Mouse (Mus musculus): ENCODE data around the gene Topors. TPM values are rescaled to one million over a fixed set of nuclear protein-coding genes. Genes with fewer than 3 reads are reported as not detected.

The Topors gene
- polyA plus RNA-seq, 1 experiment: 6.7 TPM

DNA sequence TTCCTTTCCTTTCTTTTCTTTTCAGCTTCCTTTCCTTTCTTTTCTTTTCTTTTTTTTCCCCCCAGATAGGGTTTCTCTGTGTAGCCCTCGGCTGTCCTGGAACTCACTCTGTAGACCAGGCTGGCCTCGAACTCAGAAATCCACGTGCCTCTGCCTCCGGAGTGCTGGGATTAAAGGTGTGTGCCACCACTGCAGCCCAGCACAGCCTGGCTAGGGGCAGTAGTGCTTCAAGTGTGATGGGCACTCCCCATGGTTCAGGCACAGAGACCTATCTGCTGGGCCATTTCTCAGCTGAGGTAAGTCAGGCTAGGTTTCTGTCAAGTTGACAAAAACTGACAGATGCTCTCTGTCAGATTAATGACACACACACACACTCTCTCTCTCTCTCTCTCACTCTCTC is 26.6 kb downstream of the Topors start:
- Histone ChIP-seq H3K27me3 (ENCODE audit: control insufficient read depth, insufficient read depth, insufficient read length) (no peaks in the 10 kb centered on the region), H3K79me2 (ENCODE audit: control insufficient read depth, insufficient read depth) (no peaks in the 10 kb centered on the region), H3K4me3 (no peak overlapping the region), H3K36me3 (ENCODE audit: control insufficient read depth, insufficient read depth) (no peaks in the 10 kb centered on the region), H3K4me2 (ENCODE audit: low read depth) (no peak overlapping the region), H3ac (ENCODE audit: control insufficient read depth, insufficient read length) (no peak overlapping the region)
- TF ChIP-seq MYOG (IDR thresholded peaks at IDR 0.05; ENCODE audit: control insufficient read depth in 1 of 3, insufficient read depth in 1 of 3, insufficient read length in 2 of 3, low read depth in 2 of 3) (no peak), TCF12 (IDR thresholded peaks at IDR 0.05; ENCODE audit: insufficient read depth, poor library complexity, severe bottlenecking) (no peak)

DNA sequence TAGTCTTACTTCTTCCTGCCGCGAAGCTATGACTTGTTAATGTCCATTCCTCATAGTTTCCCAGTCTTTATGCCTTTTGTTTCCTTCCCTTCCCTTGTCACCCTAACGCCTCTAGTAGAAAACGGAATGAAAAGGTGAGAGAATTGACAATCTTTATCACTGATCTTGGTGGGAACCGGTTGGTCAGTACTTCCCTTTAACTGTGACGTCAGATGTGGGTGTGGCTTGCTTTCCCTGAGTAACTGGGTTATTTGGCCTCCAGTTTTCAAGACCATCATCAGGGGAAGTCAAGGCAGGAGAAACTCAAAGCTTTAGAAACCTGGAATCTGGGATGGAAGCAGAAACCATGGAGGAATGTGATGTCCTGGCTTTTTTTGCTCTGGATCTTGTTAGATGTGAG is 27.7 kb downstream of the Topors start:
- Histone ChIP-seq H3K27me3 (ENCODE audit: control insufficient read depth, insufficient read depth, insufficient read length) (no peaks in the 10 kb centered on the region), H3K36me3 (ENCODE audit: control insufficient read depth, insufficient read depth) (no peaks in the 10 kb centered on the region), H3K4me2 (ENCODE audit: low read depth) (no peak overlapping the region), H3K79me2 (ENCODE audit: control insufficient read depth, insufficient read depth) (no peaks in the 10 kb centered on the region), H3K4me3 (no peak overlapping the region), H3ac (ENCODE audit: control insufficient read depth, insufficient read length) (no peak overlapping the region)
- TF ChIP-seq MYOG (IDR thresholded peaks at IDR 0.05; ENCODE audit: control insufficient read depth in 1 of 3, insufficient read depth in 1 of 3, insufficient read length in 2 of 3, low read depth in 2 of 3) (no peak), MAX (IDR thresholded peaks at IDR 0.05; ENCODE audit: low read depth) (no peak)

DNA sequence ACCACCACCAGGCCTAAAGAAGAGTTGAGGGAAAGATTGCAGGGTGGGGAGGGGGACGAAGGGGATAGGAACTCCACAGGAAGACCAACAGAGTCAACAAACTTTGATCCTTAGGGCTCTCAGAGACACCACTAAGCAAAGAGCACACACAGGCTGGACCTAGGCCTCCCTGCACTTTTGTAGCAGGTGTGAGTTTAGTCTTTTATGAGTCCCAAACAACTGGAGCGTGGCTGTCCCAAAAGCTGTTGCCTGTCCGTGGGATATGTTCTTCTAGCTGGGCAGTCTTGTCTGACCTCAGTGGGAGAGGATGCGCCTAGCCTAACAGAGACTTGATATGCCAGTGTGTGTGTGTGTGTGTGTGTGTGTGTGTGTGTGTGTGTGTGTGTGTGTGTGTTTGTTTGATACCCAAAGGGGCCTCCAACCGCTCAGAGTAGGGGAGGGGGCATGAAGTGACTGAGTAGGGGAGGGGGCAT is 29.3 kb downstream of the Topors start:
- no peaks in the 10 kb centered on the region for H3K36me3 ChIP-seq (ENCODE audit: control insufficient read depth, insufficient read depth)
- TF ChIP-seq TCF12 (IDR thresholded peaks at IDR 0.05; ENCODE audit: insufficient read depth, poor library complexity, severe bottlenecking) (no peak), MYOG (IDR thresholded peaks at IDR 0.05; ENCODE audit: control insufficient read depth in 1 of 3, insufficient read depth in 1 of 3, insufficient read length in 2 of 3, low read depth in 2 of 3) (no peak), POLR2A (IDR thresholded peaks at IDR 0.05; ENCODE audit: insufficient read length, low read depth) (no peak), SRF (IDR thresholded peaks at IDR 0.05; ENCODE audit: control insufficient read depth, insufficient read length, low read depth) (no peak), TCF3 (IDR thresholded peaks at IDR 0.05; ENCODE audit: insufficient read length, low read depth) (no peak), MYOD1 (IDR thresholded peaks at IDR 0.05; ENCODE audit: control insufficient read depth in 1 of 3, insufficient read length in 2 of 3, low read depth in 2 of 3) (no peak), REST (IDR thresholded peaks at IDR 0.05; ENCODE audit: insufficient read depth, insufficient read length) (no peak), USF1 (IDR thresholded peaks at IDR 0.05; ENCODE audit: low read depth) (no peak), MAX (IDR thresholded peaks at IDR 0.05; ENCODE audit: low read depth) (no peak), POLR2AphosphoS2 (IDR thresholded peaks at IDR 0.05; ENCODE audit: insufficient read length, low read depth) (no peak), E2F4 (IDR thresholded peaks at IDR 0.05; ENCODE audit: insufficient read depth) (no peak), CEBPB (IDR thresholded peaks at IDR 0.05; ENCODE audit: insufficient read depth, poor library complexity, severe bottlenecking) (no peak)
- no peak overlapping the region for H3ac ChIP-seq (ENCODE audit: control insufficient read depth, insufficient read length)
- no peaks in the 10 kb centered on the region for H3K27me3 ChIP-seq (ENCODE audit: control insufficient read depth, insufficient read depth, insufficient read length)
- H3K4me2 ChIP-seq (ENCODE audit: low read depth): peak overlapping the region; percentile 76
- no peaks in the 10 kb centered on the region for H3K79me2 ChIP-seq (ENCODE audit: control insufficient read depth, insufficient read depth)
- H3K4me3 ChIP-seq: peak overlapping the region; percentile 66

DNA sequence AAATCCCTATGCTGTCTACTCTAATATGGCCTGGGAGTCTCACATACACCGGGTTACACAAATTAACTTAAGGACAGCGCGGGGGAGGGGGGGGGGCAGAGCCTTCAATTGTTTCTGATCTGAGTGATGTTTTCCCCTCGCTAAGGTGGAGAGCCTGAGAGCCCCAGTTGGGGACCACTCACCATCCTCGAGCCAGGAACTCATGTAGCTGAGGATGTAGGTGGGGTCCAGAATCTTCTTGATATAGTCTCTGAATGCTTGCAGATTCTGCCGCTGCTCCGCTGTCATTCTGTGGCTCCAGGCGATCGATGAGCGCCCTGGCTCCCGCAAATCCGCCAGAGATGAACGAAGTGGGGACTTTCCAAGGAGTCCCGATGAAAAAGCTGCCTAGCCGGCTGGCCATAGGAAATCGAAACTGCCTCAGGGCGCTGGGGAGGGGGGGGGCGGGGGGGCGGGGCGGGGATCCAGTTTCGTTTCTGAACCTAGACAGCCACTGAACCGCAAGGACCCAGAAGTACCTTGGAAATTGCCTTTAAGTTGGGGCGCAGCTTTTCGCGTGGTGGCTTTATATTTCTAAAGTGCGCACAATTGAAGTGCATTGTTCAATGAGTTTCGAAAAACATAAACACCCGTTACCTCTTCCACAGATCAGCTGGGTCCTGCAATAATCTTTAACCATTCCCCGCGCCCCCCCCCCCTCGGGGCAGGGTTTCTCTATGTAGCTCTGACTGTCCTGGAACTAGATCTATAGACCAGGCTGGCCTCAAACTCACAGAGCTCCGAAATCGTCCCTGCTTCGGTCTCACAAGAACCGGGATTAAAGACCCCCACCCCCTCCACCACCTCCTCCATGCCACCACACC is 30.0 kb downstream of the Topors start, which contains the start of gene Ddx58:
Gene Ddx58, minus strand, starts transcription at position 420 of the 863 bp plus-strand sequence.
- TF ChIP-seq TCF12 (IDR thresholded peaks at IDR 0.05; ENCODE audit: insufficient read depth, poor library complexity, severe bottlenecking) (no peak), MYOG (IDR thresholded peaks at IDR 0.05; ENCODE audit: control insufficient read depth in 1 of 3, insufficient read depth in 1 of 3, insufficient read length in 2 of 3, low read depth in 2 of 3) (no peak), USF1 (IDR thresholded peaks at IDR 0.05; ENCODE audit: low read depth) (no peak), REST (IDR thresholded peaks at IDR 0.05; ENCODE audit: insufficient read depth, insufficient read length) (no peak), TCF3 (IDR thresholded peaks at IDR 0.05; ENCODE audit: insufficient read length, low read depth) (no peak), SRF (IDR thresholded peaks at IDR 0.05; ENCODE audit: control insufficient read depth, insufficient read length, low read depth) (no peak), E2F4 (IDR thresholded peaks at IDR 0.05; ENCODE audit: insufficient read depth) (no peak)
- Histone ChIP-seq H3ac (ENCODE audit: control insufficient read depth, insufficient read length) (no peak within 1 kb of the TSS), H3K4me3 (peak within 1 kb of the TSS; percentile 66), H3K36me3 (ENCODE audit: control insufficient read depth, insufficient read depth) (no peaks in the 10 kb centered on the region), H3K4me2 (ENCODE audit: low read depth) (peak within 1 kb of the TSS; percentile 76), H3K27me3 (ENCODE audit: control insufficient read depth, insufficient read depth, insufficient read length) (no peaks in the 10 kb centered on the region), H3K79me2 (ENCODE audit: control insufficient read depth, insufficient read depth) (no peaks in the 10 kb centered on the region)

DNA sequence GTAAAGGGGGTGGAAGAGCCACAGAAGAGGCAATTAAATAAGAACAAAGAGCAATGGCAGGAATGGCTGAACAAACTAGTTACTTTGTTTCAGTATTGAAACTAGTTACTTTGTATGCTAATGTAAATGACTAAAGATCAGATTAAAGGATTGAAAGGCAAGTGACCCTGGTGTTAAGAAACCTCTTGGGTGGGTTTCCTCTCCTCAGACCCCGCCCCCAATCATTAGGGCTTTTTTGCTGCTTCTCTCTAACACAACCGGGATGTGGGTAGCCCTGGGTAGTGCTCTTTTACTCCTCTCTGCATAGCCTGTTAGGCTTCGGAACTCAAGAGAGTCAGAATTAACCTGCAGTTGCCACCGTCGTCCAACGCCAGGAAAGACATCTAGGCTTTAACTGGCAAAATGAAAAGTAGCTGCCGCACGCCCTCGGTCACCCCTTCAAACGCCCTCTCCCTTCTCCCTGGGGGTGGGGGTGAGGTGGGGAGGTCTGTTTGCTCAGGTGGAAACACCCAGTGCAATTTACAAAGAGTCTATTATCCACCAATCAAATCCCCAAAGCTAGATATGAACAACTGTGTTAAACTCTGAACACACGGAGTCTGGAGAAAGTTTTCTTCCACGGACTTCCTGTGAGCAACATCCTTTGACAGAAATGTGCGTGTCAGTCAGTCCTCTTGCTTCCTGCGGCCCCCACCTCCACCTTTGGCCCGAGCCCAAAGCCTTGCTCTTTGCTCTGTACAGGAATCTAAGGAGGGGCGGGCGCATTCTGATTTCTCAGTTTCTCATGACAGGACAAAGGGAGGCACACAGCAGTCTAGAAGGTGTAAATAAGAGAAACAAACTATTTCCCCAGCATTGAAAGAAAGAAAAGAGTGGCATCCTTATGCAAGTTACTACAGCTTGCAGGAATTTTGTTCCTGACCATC is 30.9 kb downstream of the Topors start:
- TF ChIP-seq MYOG (IDR thresholded peaks at IDR 0.05; ENCODE audit: control insufficient read depth in 1 of 3, insufficient read depth in 1 of 3, insufficient read length in 2 of 3, low read depth in 2 of 3): no peak
- TF ChIP-seq MYOD1 (IDR thresholded peaks at IDR 0.05; ENCODE audit: control insufficient read depth in 1 of 3, insufficient read length in 2 of 3, low read depth in 2 of 3): no peak
- no peak for TF ChIP-seq USF1 (IDR thresholded peaks at IDR 0.05; ENCODE audit: low read depth)
- TF ChIP-seq SRF (IDR thresholded peaks at IDR 0.05; ENCODE audit: control insufficient read depth, insufficient read length, low read depth): no peak
- TF ChIP-seq REST (IDR thresholded peaks at IDR 0.05; ENCODE audit: insufficient read depth, insufficient read length): no peak
- no peak for TF ChIP-seq TCF12 (IDR thresholded peaks at IDR 0.05; ENCODE audit: insufficient read depth, poor library complexity, severe bottlenecking)
- TF ChIP-seq POLR2AphosphoS2 (IDR thresholded peaks at IDR 0.05; ENCODE audit: insufficient read length, low read depth): no peak
- no peak for TF ChIP-seq E2F4 (IDR thresholded peaks at IDR 0.05; ENCODE audit: insufficient read depth)
- TF ChIP-seq POLR2A (IDR thresholded peaks at IDR 0.05; ENCODE audit: insufficient read length, low read depth): no peak
- TF ChIP-seq MAX (IDR thresholded peaks at IDR 0.05; ENCODE audit: low read depth): no peak
- no peak for TF ChIP-seq CEBPB (IDR thresholded peaks at IDR 0.05; ENCODE audit: insufficient read depth, poor library complexity, severe bottlenecking)
- TF ChIP-seq TCF3 (IDR thresholded peaks at IDR 0.05; ENCODE audit: insufficient read length, low read depth): no peak
- Histone ChIP-seq H3K36me3 (ENCODE audit: control insufficient read depth, insufficient read depth) (no peaks in the 10 kb centered on the region), H3K4me3 (peak overlapping the region; percentile 66), H3ac (ENCODE audit: control insufficient read depth, insufficient read length) (no peak overlapping the region), H3K4me2 (ENCODE audit: low read depth) (peak overlapping the region; percentile 76), H3K27me3 (ENCODE audit: control insufficient read depth, insufficient read depth, insufficient read length) (no peaks in the 10 kb centered on the region), H3K79me2 (ENCODE audit: control insufficient read depth, insufficient read depth) (no peaks in the 10 kb centered on the region)
